Mouse (Mus musculus) gonadal fat pad, adult 2 months (tissue): Measurements from ENCODE around the gene Serinc3. TPM values are rescaled to one million over a fixed set of nuclear protein-coding genes. Genes with fewer than 3 reads are reported as not detected.
A peak's percentile ranks its signal among the peaks of the same experiment; 100 is the strongest.
"Not testable (repeated sequence)": the region's sequence is repeated elsewhere in the genome, so short reads cannot be mapped to it uniquely, and the experiment has no call there.

ENCODE experiments used
- DNase-seq: peaks from one replicate; pipeline ENCODE4 v3.0.0-alpha.2; 2012; ENCODE audit warnings: low read depth
- polyA plus RNA-seq: library from polyadenylated mRNA; depleted of rRNA; stranded (reverse); fragments of >200 nt; gene quantifications from 2 replicates; pipeline ENCODE4 v1.2.3, GENCODE M21; 2012

Gene Serinc3
- polyA plus RNA-seq, 1 experiment, result 667 TPM

DNA sequence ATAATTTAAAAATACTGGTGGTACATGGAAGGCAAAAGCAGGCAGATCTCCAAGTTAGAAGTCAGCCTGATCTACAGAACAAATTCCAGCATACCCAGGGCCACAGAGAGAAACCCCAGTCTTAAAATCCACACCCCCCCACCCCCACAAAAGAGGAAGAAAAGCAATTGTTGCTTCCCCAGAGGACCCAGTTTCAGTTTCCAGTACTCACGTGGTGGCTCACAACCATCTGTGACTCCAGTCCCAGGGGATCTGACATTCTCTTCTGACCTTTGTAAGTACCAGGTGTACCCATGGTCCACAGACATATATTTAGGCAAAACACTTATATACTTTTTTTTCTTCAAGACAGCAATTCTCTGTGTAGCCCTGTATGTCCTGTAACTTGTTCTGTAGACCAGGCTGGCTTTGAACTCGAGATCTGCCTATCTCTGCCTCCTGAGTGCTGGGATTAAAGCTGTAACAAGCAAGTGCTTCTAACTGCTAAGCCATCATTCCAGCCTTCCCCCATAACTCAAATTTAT is 17.8 kb upstream of the Serinc3 start:
- no peak for DNase-seq

DNA sequence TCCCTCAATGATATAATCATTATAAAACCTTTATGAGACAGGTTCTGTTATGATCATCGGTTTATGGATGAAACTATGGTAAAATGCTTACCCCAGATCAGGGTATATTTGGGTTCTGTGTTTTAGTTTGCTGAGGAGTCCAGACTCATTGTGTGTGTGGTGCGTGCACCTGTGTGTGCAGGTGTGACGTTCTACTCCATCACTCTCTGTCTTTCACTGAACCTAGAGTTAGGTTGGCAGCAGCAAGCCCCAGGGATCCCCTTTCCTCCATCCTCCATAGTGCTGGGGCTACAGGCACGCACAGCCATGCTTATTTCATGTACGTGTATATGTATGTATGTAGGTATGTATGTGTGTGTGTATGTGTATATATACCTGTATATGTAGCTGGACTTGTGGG is 17.1 kb upstream of the Serinc3 start:
- no peak for DNase-seq

DNA sequence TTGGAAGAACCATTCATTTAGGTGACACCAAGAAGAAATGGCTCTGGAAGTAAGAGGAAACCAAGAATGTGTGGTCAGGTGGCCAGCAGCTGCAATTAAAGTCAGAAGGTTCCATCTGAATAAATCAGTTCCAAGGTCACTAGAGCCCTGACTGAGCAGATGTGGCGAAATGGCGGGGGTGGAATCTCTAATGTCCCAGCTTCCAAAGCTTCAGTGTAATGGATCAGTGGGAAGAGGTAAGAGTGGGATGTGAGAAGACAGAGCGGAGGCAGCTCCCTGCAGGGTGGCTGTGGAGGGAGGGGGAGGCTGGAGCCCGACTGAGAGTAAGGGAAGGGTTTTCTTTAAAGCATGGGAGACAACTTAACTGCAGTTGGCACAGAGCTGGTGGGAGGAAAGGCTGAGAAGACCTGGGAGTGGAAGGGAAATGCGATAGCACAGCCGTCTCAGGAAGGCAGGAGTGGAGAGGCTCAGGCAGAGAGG is 16.5 kb upstream of the Serinc3 start:
- no peak for DNase-seq

DNA sequence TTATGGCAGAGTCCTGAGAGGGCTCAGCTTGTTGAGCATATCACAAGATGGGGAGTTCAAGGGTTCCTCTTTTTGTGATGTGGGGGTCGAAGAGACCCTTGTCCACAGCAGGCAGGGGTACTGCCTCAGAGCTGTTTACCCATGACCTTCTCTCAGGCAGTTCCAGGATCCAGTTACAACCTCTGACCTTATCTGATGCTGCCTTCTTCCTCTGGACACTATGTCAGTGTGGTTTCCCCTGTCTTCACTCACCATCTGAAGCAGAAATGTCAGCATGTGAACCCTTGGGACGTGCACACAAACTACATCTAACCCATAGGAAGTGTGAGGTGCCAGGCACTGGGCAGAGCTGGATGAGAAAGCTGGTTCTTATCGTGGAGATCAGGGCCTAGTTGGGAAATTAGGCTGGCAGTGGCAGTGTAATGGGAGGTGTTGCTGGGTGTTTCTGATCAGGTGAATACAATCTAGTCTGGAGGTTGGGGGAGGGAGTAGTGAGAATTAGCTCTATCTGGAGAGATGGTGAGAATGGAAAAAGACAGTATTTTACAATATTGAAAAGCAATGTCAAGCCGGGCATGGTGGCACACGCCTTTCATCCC is 15.3 kb upstream of the Serinc3 start:
- no peak for DNase-seq

DNA sequence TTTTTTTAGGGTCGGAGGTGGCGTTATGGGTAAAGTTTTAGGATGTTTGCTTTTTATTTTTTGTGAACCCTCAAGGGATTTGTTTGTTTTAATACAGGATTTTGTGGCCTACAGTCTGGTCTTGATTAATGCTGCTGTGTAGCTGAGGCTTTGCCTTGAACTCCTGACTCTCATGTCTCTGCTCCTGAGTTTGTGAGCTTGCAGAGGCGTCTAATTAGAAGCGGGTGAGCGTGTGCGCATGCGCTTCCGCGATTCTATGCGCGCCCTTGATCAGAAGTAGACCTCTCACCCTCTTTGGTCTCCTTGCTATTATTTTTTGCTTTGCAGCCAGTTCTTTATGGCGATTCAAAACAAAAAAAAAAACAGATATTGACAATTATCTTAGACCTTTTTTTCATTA is 14.5 kb upstream of the Serinc3 start:
- DNase-seq, result no peak

DNA sequence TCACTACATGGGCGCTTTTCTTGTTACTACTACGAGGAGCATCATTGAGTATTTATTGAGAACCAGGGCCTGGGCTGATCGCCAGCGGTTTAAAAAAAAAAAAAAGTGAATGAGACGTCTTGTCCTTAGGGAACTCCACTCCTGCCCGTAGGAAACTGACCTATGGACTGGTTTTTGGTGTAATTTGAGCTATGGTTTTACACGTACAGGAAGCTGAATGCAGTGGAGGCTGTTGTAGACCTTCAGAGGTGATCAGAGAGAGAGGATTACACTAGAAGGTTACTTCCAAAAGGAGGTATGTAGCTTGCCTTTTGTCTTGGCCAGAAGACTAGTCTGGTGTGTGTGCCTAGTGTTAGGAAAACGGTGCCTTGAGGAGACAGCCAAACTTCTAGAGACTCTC is 14.0 kb upstream of the Serinc3 start:
- DNase-seq, result no peak

DNA sequence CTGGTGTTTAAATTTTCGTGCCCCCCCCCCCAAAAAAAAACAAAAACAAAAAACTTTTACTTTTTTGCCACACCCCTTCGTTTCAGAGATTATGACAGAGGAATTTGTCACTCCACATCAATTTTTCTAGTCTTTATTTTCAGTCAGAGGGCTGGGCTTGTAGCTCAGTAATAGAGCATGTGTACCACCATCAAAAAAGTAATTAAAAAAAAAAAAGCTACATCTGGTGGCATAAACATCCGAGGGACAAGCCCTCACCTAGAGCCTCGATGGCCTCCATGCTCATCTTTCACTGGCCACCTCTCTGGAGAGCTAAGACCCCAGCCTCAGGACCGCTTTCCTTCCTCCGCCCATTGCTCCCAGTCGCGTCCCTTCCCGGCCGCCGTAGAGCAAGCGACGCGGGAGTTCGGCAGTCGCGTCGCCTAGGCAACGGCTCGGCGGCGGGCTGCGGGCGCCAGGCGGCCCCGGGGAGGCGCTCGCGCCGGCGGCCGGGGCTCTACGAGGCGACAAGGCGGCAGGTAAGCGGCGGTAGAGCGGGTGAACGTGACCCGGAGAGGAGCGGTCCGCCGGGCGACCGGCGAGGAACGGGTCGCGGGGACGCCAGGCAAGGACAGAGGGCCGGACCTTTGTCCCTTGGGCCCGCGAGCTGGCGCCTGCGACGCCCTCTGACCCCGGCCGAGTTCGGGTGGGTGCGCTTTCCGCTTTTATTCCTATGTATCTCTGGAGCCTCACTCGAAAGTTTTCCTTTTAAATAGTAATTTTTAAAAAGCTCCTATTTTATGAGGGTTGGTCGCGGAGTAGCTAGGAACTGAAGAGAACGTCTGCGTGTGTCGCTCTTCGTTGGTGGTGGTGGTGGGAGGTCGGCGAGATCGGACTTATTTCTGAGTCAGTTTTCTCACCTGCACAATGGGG is 13.3 kb upstream of the Serinc3 start, which contains the start of gene Pkig:
TSS of gene Pkig (plus strand) at position 412 of the 912 bp plus-strand sequence.
- DNase-seq, result no peak

DNA sequence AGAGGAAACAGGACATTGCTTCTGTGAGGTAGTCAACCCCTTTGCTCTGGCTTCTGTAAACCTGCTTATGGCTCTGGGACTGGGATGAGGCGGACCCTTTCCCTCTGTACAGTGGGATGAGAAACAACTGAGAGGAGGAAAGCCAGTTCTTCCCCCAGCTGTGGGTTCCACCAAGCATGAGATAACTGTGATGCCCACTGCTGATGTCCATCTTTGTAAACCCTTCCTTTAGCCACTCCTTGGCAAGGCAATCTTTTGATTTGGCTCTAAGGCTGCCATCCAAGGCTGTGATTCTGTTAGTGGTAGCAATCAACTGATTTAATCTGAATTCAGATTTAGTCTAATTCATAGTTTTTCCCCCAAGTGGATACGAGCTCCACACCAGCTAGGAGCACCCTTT is 12.6 kb upstream of the Serinc3 start:
- no peak for DNase-seq

DNA sequence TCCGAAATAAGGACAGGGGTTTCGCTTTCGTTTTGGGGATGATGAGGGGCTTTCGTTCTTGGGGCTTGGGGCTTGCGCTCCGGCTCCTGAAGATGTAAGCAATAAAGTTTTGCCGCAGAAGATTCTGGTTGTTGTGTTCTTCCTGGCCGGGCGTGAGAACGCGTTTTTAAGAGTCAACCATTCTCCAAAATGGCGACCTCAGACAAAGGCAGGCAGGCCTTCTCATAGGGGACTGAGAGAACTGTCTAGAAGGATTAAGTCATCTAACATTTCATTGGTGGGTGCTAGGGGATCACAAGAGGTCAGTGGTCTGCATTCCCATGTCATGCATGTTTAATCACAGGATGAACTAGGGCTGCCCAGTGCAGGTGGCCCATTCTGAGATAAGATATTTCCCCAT is 10.8 kb upstream of the Serinc3 start:
- DNase-seq, result not testable (repeated sequence)

DNA sequence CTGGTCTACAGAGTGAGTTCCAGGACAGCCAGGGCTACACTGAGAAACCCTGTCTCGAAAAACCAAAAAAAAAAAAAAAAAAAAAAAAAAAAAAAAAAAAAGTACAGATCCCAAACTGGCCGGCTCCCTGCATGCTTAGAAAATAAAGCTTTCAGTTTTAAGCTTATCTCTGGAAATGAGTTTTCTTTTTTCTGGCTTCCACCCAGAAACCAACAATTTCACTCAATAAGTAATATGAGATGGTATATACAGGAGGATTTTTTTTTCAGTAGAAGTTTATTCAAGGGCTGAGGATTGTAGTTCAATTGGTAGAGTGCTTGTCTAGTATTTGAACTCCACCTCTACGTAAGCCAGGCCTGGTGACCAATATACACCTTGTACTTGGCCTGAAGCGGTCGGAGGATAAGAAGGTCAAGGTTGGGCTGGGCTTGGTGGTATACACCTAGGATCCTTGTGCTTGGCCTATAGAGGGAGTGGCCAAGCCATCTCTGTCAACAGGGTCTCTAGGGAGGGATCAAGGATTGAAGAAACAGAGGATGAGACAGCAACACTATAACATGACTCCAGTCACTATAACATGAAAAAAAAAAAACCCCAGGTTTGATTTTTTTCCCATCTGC is 1.6 kb upstream of the Serinc3 start:
- no peak for DNase-seq

DNA sequence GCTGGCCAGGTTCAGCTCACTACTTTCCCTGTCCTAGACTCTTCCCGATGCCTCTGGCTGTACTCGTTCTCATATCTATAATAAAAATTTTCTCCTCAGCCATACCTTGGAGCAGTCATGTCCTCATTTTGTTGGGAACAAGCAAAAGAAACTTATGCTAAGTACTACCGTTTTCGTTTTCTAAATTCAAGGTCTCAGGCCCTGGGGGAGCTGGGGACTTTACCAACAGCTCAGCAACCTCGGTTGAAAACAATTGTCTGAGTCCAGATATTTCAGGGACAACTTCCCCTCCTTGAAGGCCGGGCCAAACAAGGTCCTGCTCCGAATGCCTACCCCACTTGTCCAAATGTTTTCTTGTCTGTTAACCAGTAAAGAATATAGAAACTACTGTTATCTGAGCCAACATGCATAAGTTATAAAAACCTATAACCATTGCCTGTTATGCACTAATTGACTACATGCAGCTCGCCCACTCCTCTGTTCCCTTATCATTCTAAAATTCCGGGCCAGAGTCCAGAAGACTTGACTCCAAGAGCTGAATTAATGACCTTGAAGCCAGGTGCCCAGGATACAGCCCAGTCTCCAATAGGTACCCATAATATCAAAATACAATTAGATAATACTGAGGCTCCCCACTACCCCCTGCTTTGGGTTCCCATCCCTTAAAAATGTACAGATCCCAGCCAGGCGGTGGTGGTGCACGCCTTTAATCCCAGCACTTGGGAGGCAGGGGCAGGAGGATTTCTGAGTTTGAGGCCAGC is 949 bp upstream of the Serinc3 start:
- DNase-seq, result no peak

DNA sequence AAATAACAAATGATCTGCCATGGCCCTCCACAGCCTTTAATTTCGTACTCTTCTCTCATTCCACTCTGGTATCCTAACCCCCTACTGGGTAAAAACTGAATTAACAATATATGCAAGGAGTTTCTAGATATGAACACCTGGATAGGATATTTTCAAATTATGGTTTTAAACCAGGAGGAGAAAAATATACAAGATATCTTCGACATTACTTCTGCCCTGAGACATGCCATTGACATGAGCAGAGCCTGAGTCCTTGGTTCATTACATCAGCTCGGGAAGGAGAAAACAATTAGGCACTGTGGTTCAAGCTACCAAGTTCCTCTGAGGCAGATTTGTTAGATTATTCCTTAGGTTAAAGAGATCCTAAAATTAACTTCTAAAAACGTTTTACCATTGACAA is 884 bp downstream of the Serinc3 start:
- DNase-seq, result no peak

DNA sequence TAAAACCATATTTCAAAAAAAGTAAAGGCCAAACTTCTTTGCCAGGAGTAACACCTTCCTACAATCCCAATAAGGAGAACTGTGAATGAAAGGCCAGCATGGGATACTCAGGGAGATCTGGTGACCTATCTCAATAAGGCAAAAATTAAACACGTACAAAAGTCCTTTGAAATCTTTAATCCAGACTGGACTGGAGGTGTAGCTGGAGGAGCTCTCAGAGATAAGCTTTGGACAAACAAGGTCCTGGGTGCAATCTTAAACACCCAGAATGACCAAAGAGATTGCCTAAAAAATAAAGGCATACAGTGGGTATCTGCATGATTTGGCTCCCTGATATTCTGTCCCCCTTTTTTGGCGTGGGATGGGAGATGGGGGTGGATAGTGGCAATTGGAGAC is 1.4 kb downstream of the Serinc3 start:
- DNase-seq, result no peak

DNA sequence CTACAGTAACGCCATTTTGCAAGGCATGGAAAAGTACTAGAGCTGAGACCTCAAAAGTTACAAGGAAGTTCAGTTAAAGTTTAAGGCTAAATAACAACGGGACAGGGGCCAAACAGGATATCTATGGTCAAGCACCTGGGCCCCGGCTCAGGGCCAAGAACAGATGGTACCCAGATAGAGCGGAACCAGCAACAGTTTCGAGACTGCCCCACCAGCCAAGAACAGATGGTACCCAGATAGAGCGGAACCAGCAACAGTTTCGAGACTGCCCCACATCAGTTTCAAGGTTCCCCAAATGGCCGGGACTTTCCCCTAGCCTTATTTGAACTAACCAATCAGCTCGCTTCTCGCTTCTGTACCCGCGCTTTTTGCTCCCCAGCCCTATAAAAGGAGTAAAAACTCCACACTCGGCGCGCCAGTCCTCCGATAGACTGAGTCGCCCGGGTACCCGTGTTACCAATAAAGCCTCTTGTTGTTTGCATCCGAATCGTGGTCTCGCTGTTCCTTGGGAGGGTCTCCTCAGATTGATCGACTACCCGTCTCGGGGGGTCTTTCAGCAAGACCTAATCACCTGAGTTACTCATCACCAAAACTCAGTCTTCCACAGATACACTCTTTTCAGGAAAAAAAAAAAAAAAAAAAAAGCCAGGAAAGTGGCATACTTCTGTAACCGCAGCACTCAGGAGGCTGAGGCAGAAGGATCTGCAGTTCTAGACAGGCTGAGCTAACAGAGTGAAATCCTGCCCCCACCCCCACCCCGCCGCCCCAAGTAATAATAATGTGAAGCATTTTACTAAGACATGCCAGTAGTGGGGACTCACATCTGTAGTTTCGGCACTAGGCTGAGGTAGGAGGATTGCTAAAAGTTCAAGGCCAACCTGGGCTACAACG is 2.0 kb downstream of the Serinc3 start:
- DNase-seq, result peak; percentile 58

DNA sequence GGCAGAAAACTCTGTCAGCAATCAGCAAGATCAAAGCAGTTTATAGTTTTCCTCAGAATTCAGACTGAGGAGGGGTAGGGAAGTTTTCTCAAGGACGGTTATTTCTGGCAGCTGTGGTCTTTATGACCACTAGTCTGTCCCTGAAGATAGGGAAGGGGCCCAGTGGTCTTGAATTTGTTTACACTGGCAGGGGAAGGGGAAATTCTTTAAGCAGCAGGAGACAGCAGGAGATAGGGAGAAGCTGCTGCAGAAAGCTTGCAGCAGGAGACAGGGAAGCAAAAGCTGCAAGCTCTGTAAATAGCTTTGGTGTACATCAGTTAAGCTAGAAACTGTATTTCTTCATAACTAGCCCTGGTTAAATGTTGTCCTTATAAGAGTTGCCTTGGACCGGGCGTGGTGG is 3.2 kb downstream of the Serinc3 start:
- no peak for DNase-seq

DNA sequence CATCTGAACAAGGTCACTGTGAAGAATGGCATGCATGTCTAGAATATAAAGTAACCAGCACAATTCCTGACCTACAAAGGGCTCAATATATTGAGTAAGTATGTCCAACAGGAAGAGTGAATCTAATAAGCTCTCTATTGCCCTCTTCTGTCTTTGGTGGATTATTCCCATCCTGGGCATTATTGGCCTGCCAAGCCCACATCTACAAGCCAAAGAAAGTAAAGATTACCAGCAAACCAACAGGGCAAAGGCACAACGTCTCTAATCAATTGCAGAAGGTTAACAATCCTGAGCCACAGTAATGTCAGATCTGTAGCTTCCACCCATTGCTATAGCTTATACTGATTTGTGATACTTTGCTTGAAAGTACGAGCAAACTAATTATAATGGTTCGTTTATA is 4.4 kb downstream of the Serinc3 start:
- no peak for DNase-seq

DNA sequence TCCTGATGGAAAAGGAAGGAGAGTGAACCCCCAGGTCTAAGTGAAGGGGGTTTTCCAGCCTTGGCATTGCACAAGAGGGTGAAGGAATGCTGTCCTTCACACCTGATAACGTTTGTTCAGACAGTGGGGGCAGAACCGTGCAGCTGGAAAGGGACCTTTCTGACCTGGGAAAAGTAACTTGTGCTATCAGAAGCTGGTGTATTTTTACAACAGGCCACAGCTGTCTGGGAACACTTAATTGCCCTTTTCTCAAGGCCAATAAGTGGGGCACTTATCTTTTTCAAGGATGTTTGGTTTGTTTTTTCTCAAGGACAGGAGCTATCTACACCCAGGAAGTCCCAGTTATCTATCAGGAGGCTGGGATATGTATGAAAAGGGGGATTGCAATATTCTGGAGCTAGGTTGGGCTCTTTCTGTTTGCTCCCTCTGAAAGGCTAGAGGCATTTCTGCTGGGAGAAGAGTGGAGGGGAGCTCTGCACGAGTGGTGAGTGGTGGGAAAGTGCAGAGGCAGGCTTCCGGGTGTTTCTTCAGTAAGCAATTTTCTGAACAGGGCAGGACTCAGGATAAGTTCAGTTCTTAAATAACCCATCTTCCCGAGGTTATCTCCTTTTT is 7.2 kb downstream of the Serinc3 start:
- no peak for DNase-seq

DNA sequence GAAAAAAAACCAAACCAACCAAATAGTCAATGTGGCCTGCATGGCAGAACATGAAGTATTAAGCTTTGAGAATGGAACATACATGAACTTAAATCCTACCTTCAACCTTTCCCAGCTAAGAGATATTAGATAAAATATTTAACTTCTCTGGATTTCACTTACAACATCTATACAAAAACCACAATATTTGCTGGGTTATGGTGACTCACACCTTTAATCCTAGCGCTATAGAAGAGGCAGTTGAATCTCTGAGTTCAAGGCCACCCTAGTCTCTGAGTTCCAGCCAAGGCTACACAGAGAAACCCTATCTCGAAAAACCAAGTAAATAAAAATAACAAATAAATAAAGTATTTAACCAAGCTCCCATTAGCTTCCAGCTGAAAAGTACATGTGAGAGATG is 8.9 kb downstream of the Serinc3 start:
- DNase-seq, result no peak

DNA sequence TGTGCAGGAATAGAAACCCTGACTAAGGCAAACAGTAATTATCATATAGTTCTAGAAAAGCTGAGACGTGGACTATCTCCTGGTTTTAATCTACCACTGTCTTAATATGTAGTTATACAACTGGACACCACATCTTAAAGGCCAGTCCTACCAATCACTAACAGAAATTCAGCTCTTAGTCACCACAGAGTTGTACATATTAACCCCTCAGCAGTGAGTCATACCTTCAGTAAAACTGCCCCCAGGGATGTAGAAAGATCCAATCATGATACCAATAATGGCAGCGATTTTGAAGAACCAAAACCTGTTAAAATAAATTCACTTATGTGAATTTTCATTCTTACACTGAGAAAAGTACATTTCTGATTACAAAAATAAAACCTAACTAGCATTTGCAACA is 10.7 kb downstream of the Serinc3 start:
- DNase-seq, result no peak

DNA sequence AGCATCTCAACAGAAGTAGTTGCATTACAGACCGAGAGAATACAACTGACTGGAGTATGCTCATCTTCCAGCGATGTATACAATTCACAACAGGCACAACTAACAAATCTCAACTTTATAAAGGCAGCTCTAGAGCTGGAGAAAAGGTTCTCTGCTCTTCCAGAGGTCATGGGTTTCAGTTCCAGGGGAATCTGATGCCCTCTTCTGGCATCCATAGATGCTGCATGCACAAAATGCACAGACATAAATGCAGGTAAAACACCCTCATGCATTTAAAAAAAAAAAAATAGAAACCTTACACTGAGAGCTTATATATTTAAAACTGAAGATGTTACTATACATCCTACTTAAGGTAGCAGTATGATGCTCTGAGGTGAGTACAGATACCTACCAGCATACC is 13.2 kb downstream of the Serinc3 start:
- no peak for DNase-seq
